Mouse (Mus musculus): ENCODE results near the gene Tmem87b. TPM values are rescaled to one million over a fixed set of nuclear protein-coding genes. Genes with fewer than 3 reads are reported as not detected.

The Tmem87b gene
- 27.7 and 32.3 TPM in 2 replicates for total RNA-seq (2014; rRNA removed)
- polyA plus RNA-seq (2015; fragmentation: Nextera tagmentation; extraction: Ambion mirVana): 34.8 and 35.7 TPM in 2 replicates

GRCm38 (mm10) chr2:128817786-128818681, at the start of gene Tmem87b:
Gene Tmem87b, plus strand, starts transcription at chr2:128818118.
- under 1% methylated on average over 59 of the region's 59 CpGs for WGBS
- Histone ChIP-seq H3K36me3 (ENCODE audit: insufficient read depth, low read length) (no peaks in the 10 kb centered on the region), H3K9me3 (ENCODE audit: low read length) (no peaks in the 10 kb centered on the region), H3K27ac (ENCODE audit: low read depth, low read length) (peak within 1 kb of the TSS; percentile 88), H3K27me3 (ENCODE audit: insufficient read depth, low read length) (no peaks in the 10 kb centered on the region), H3K4me2 (ENCODE audit: low read depth, low read length, poor library complexity, severe bottlenecking) (peak within 1 kb of the TSS; percentile 69), H3K4me1 (ENCODE audit: insufficient read depth, low read length) (no peaks in the 10 kb centered on the region; the same call in 1 of the 2 replicates), H3K4me3 (ENCODE audit: low read depth, low read length) (peak within 1 kb of the TSS; percentile 84), H3K9ac (replicated peaks; ENCODE audit: low read length, poor library complexity, severe bottlenecking) (peak within 1 kb of the TSS; percentile 84)
- peak; percentile 37 for TF ChIP-seq CTCF (IDR thresholded peaks at IDR 0.05)
- DNase-seq (ENCODE audit: low spot score) (peak; percentile 98), ATAC-seq (ENCODE audit: low FRiP score) (peak; percentile 95)

DNA sequence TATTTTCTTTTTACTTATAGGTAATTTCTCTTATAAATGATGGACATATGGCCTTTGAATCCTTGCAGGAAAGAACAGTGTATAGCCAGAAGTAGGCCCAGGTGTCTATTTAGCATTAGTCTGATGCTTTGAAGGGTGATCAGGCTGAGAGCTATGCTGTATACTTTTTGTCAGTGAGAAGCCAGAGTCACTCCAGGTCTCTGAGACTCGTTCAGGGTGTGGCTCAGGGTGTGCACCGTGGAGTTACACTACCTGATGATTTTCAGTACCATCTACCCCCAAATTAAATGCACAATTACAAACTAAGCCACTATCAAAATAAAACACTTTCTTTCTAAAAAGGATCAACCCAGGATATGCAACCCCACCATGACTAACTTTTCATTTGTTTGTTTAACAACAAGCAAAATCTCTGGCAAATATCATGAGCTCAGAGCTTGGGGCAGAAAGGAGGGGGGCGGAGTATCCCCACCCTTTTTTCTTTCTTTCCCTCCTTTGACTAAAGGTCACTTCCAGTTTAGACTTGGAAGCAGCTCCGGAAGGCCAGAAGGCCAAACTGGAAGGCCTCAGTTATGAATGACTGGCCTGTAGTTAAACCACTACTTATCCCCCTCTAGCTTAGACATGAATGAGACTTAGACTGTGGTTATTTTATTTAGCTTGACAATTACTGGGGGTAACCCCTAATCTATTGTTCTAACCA, 49.2 kb upstream of the Tmem87b start:
- Histone ChIP-seq H3K36me3 (ENCODE audit: insufficient read depth, low read length) (no peaks in the 10 kb centered on the region), H3K27ac (ENCODE audit: low read depth, low read length) (no peak overlapping the region), H3K4me3 (ENCODE audit: low read depth, low read length) (no peak overlapping the region), H3K9ac (replicated peaks; ENCODE audit: low read length, poor library complexity, severe bottlenecking) (no peak overlapping the region), H3K4me1 (ENCODE audit: insufficient read depth, low read length) (no peaks in the 10 kb centered on the region), H3K4me2 (ENCODE audit: low read depth, low read length, poor library complexity, severe bottlenecking) (no peak overlapping the region), H3K9me3 (ENCODE audit: low read length) (no peaks in the 10 kb centered on the region), H3K27me3 (ENCODE audit: insufficient read depth, low read length) (no peaks in the 10 kb centered on the region)
- TF ChIP-seq CTCF (IDR thresholded peaks at IDR 0.05): no peak
- 87% methylated on average over 4 of the region's 4 CpGs for WGBS
- DNase-seq (ENCODE audit: low spot score) (no peak), ATAC-seq (ENCODE audit: low FRiP score) (no peak)

- DNase-seq (ENCODE audit: low spot score) (no peak), ATAC-seq (ENCODE audit: low FRiP score) (no peak)
- Histone ChIP-seq H3K27me3 (ENCODE audit: insufficient read depth, low read length) (no peaks in the 10 kb centered on the region), H3K9ac (replicated peaks; ENCODE audit: low read length, poor library complexity, severe bottlenecking) (no peak overlapping the region), H3K9me3 (ENCODE audit: low read length) (no peaks in the 10 kb centered on the region), H3K27ac (ENCODE audit: low read depth, low read length) (no peak overlapping the region), H3K36me3 (ENCODE audit: insufficient read depth, low read length) (no peaks in the 10 kb centered on the region), H3K4me3 (ENCODE audit: low read depth, low read length) (no peak overlapping the region), H3K4me1 (ENCODE audit: insufficient read depth, low read length) (no peaks in the 10 kb centered on the region), H3K4me2 (ENCODE audit: low read depth, low read length, poor library complexity, severe bottlenecking) (no peak overlapping the region)
- TF ChIP-seq CTCF (IDR thresholded peaks at IDR 0.05): no peak
- 95% methylated on average over 6 of the region's 6 CpGs for WGBS
Measured at GRCm38 (mm10) chr2:128770557-128770956, 47.4 kb upstream of the Tmem87b start.

- Histone ChIP-seq H3K9ac (replicated peaks; ENCODE audit: low read length, poor library complexity, severe bottlenecking) (no peak overlapping the region), H3K27ac (ENCODE audit: low read depth, low read length) (no peak overlapping the region), H3K4me1 (ENCODE audit: insufficient read depth, low read length) (no peaks in the 10 kb centered on the region), H3K36me3 (ENCODE audit: insufficient read depth, low read length) (no peaks in the 10 kb centered on the region), H3K4me3 (ENCODE audit: low read depth, low read length) (no peak overlapping the region), H3K27me3 (ENCODE audit: insufficient read depth, low read length) (no peaks in the 10 kb centered on the region), H3K4me2 (ENCODE audit: low read depth, low read length, poor library complexity, severe bottlenecking) (no peak overlapping the region), H3K9me3 (ENCODE audit: low read length) (no peaks in the 10 kb centered on the region)
- TF ChIP-seq CTCF (IDR thresholded peaks at IDR 0.05): no peak
- no peak for DNase-seq (ENCODE audit: low spot score)
- ATAC-seq (ENCODE audit: low FRiP score): no peak
- WGBS: 73% methylated on average over 4 of the region's 4 CpGs
Measured at GRCm38 (mm10) chr2:128771048-128771447, 46.9 kb upstream of the Tmem87b start.

- no peak overlapping the region for H3K4me3 ChIP-seq (ENCODE audit: low read depth, low read length)
- no peaks in the 10 kb centered on the region for H3K4me1 ChIP-seq (ENCODE audit: insufficient read depth, low read length)
- no peak for TF ChIP-seq CTCF (IDR thresholded peaks at IDR 0.05)
- H3K4me2 ChIP-seq (ENCODE audit: low read depth, low read length, poor library complexity, severe bottlenecking): no peak overlapping the region
- peak; percentile 66 for DNase-seq (ENCODE audit: low spot score)
- H3K27me3 ChIP-seq (ENCODE audit: insufficient read depth, low read length): no peaks in the 10 kb centered on the region
- ATAC-seq (ENCODE audit: low FRiP score): no peak
- no peak overlapping the region for H3K27ac ChIP-seq (ENCODE audit: low read depth, low read length)
- H3K36me3 ChIP-seq (ENCODE audit: insufficient read depth, low read length): no peaks in the 10 kb centered on the region
- no peak overlapping the region for H3K9ac ChIP-seq (replicated peaks; ENCODE audit: low read length, poor library complexity, severe bottlenecking)
- H3K9me3 ChIP-seq (ENCODE audit: low read length): no peaks in the 10 kb centered on the region
- 87% methylated on average over 7 of the region's 7 CpGs for WGBS
Measured at GRCm38 (mm10) chr2:128771750-128772338, 46.1 kb upstream of the Tmem87b start.

Data from midbrain, postnatal 0 days (tissue).